Mouse (Mus musculus) stomach, embryonic 14.5 days (tissue): Measurements from ENCODE around the gene Mrrf. TPM values are rescaled to one million over a fixed set of nuclear protein-coding genes. Genes with fewer than 3 reads are reported as not detected.
"Not testable (repeated sequence)": the region's sequence is repeated elsewhere in the genome, so short reads cannot be mapped to it uniquely, and the experiment has no call there.

Experiments
- ATAC-seq: fragments of 200-750 bp; cut with Nextera tagmentation; 2 replicates; pipeline ENCODE4 v1.8.0; 2017; ENCODE audit warnings: low read depth, moderate TSS enrichment; ENCODE audit not compliant: insufficient number of reproducible peaks, insufficient read depth, low FRiP score
- H3K27ac ChIP-seq: fragments of 300-500 bp; sonication (generic); 2 replicates; pipeline ENCODE4 v1.5.1; 2014; ENCODE audit warnings: mild to moderate bottlenecking, low read length, moderate library complexity, mixed read lengths
- H3K27me3 ChIP-seq: fragments of 300-500 bp; sonication (generic); 2 replicates; pipeline ENCODE4 v1.6.1; 2014; ENCODE audit warnings: low read length, control low read depth, mixed read lengths; ENCODE audit not compliant: control insufficient read depth, insufficient read depth
- H3K36me3 ChIP-seq: fragments of 300-500 bp; sonication (generic); 2 replicates; pipeline ENCODE4 v1.6.1; 2014; ENCODE audit warnings: mild to moderate bottlenecking, control low read depth, low read length, moderate library complexity, mixed read lengths; ENCODE audit not compliant: control insufficient read depth, insufficient read depth
- H3K4me1 ChIP-seq: fragments of 300-500 bp; sonication (generic); 2 replicates; pipeline ENCODE4 v1.6.1; 2014; ENCODE audit warnings: low read length, control low read depth, mixed read lengths; ENCODE audit not compliant: control insufficient read depth, insufficient read depth
- H3K4me2 ChIP-seq: fragments of 300-500 bp; sonication (generic); replicated peaks from 2 replicates; pipeline ENCODE4 v1.6.1; 2014; ENCODE audit warnings: low read depth, low read length, control low read depth
- H3K4me3 ChIP-seq: fragments of 300-500 bp; sonication (generic); 2 replicates; pipeline ENCODE4 v1.5.1; 2014; ENCODE audit warnings: low read depth, low read length, control low read depth
- H3K9ac ChIP-seq: fragments of 300-500 bp; sonication (generic); replicated peaks from 2 replicates; pipeline ENCODE4 v1.6.1; 2014; ENCODE audit warnings: low read depth, mild to moderate bottlenecking, control low read depth, low read length, moderate library complexity, mixed read lengths
- H3K9me3 ChIP-seq: fragments of 300-500 bp; sonication (generic); 2 replicates; pipeline ENCODE4 v1.6.1; 2016; ENCODE audit warnings: low read depth, low read length, control low read depth; ENCODE audit not compliant: control insufficient read depth
- WGBS: fragments of 180-500 bp; shearing (Covaris S2); extraction: QIAGEN DNeasy Blood & Tissue Kit; methylation state at CpG from one replicate; pipeline ENCODE4 v1.1.7; 2014; 5-methylcytosine and 5-hydroxymethylcytosine counted together
- polyA plus RNA-seq: library from polyadenylated mRNA; unstranded; fragments of >200 nt; fragmentation: Nextera tagmentation; extraction: Ambion mirVana; gene quantifications from 2 replicates; pipeline ENCODE4 v1.2.1, GENCODE M21; 2014

The Mrrf gene
- polyA plus RNA-seq, 1 experiment from 2014 or later = 33.8 TPM

DNA sequence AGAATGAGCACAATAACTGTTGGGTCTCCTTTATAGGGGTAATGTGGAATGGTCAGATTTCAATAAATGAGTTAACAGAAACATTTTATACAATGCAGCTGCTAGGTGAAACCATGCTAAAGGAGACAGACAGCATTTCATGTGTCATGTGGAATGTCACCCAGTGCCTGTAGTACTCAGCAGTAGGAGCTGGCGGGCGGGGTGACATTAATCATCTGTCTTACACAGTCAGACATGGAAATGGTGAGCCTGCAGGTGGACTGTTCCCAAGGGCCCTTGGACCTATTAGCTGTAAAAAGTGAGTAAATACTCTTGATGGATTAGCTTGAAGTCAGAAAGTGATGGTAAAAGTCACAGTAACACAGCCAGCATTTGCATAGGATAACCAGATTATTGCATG, 48.0 kb downstream of the Mrrf start:
- H3K36me3 ChIP-seq = peaks cover 5% of the 10 kb centered on the region; the same call in 1 of the 2 replicates
- H3K4me2 ChIP-seq = no peak overlapping the region
- H3K9me3 ChIP-seq = no peaks in the 10 kb centered on the region
- peak overlapping the region; percentile 86; the same call in 1 of the 2 replicates for H3K27ac ChIP-seq
- H3K9ac ChIP-seq = no peak overlapping the region
- peaks cover 3% of the 10 kb centered on the region; the same call in 1 of the 2 replicates for H3K4me1 ChIP-seq
- no peaks in the 10 kb centered on the region for H3K27me3 ChIP-seq
- ATAC-seq = no peak
- 93% methylated on average over 2 of the region's 2 CpGs for WGBS
- no peak overlapping the region for H3K4me3 ChIP-seq

DNA sequence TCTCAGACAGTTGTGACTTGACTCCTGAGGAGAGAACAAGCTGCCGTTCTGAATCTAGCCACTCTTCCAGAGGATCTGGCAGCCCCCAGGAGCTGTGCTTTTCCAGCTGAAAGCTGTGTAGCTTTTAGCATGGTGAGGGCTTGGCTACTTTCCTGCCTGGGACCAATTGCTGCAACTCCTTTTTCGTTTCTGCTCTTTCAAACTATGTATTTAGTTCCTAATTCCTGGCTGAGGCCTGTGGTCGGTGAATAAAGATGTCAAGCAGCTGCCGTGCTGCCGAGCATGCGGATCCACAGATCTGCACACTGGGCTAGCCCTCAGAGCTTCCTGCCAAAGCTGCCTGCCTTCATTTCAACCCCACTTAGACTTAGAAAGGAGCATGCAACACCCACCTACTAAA, 48.7 kb downstream of the Mrrf start:
- 27% methylated on average over 6 of the region's 6 CpGs for WGBS
- no peaks in the 10 kb centered on the region for H3K27me3 ChIP-seq
- H3K4me3 ChIP-seq = no peak overlapping the region
- peak overlapping the region; percentile 86 for H3K27ac ChIP-seq
- H3K4me1 ChIP-seq = peaks cover 3% of the 10 kb centered on the region; the same call in 1 of the 2 replicates
- H3K9ac ChIP-seq = no peak overlapping the region
- no peak; the same call in 1 of the 2 replicates for ATAC-seq
- H3K36me3 ChIP-seq = peaks cover 3% of the 10 kb centered on the region; the same call in 1 of the 2 replicates
- no peak overlapping the region for H3K4me2 ChIP-seq
- H3K9me3 ChIP-seq = no peaks in the 10 kb centered on the region

DNA sequence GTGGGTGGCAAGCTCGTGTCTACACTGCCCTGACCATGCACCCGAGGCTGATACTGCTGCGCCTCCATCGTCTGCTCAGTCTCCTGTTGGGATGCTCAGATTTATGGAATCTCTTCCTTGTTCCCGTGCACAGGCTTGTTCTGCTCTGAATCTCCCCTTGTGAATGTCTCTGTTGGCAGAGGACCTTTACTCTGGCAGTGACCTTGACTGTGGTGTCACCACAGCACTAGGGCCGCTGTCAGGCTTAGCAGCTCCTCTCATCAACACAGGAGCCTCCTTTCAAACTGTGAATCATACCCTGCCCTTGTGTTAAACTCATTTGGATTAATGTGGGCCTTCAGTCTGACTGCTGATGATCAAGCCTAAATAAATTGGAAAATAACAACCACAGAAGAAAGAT, 53.0 kb downstream of the Mrrf start:
- not testable (repeated sequence) for ATAC-seq, H3K4me3 ChIP-seq, H3K9me3 ChIP-seq, H3K4me2 ChIP-seq, H3K36me3 ChIP-seq, H3K9ac ChIP-seq, H3K27me3 ChIP-seq, H3K27ac ChIP-seq
- peaks cover 10% of the 10 kb centered on the region; the same call in 1 of the 2 replicates for H3K4me1 ChIP-seq
- WGBS = 84% methylated on average over 6 of the region's 6 CpGs

DNA sequence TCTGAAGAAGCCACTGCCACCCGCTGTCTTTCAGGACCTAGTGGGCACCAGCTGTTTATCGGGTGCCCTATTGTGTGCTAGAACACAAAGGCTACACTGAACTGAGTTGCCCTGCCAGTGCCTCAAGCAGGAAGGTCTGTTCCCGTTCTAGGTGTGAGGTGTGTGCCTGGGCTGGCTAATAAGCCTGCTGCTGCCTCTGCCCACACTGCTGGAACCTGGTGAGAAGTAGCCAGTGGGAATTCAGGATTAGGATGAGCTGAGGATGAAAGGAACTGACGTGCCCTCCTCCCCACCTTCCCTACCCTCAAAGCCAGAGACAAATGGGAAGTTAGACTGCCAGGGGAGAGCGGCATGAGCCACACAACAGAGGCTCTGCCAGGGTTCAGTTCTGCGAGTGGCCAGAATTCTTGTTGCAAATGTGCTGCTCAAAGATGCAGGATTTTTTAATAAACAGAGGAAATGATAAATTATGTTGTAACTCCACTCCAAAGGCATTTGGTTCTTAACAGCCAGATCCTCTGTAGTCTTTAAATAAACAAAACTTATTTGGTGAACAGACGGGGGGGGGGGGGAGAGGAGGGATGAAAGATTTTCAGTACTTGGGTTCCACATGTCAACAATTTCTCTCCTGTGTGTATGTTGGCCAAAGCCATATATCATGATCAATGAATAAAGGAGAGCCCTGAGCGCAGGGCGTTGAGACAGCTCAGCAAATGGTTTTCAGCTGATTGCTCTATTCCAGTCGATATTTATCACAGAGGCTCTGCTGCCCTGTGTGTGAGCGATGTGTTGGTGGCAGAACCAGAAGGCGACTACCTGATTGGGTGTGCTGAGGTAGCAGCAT, 55.1 kb downstream of the Mrrf start:
- H3K9ac ChIP-seq = no peak overlapping the region

DNA sequence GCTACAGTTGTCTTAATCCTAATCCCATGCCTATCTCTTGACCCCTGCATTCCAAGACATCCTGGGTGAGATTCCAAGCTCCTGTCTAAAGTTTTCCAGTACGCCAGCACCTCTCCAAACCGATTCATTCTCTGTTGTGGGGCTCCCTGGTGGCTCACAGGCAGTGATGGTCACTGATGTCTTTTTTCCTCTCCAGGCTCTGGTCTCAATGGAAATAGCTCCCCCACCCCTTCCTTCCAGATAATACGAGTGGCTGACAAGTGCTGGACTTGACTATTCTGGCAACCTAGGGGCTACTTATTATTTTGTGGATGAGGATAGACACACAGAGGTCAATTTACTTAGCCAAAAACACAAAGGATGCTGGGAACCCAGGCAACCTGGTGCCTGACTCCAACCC, 60.8 kb downstream of the Mrrf start:
- Histone ChIP-seq H3K9me3 (no peaks in the 10 kb centered on the region), H3K4me1 (peaks cover 9% of the 10 kb centered on the region; the same call in 1 of the 2 replicates), H3K36me3 (no peaks in the 10 kb centered on the region), H3K27ac (no peak overlapping the region), H3K9ac (no peak overlapping the region), H3K4me3 (no peak overlapping the region), H3K4me2 (no peak overlapping the region), H3K27me3 (peaks cover 16% of the 10 kb centered on the region; the same call in 1 of the 2 replicates)
- 65% methylated on average over 3 of the region's 3 CpGs for WGBS
- ATAC-seq = no peak

More for the DNA sequence above, 55.1 kb downstream of the Mrrf start:
- Histone ChIP-seq H3K27me3 (no peaks in the 10 kb centered on the region), H3K9me3 (no peaks in the 10 kb centered on the region), H3K4me2 (no peak overlapping the region), H3K27ac (no peak overlapping the region), H3K4me3 (no peak overlapping the region), H3K36me3 (no peaks in the 10 kb centered on the region), H3K4me1 (peaks cover 8% of the 10 kb centered on the region; the same call in 1 of the 2 replicates)
- peak; percentile 33; the same call in 1 of the 2 replicates for ATAC-seq
- 19% methylated on average over 12 of the region's 12 CpGs for WGBS

DNA sequence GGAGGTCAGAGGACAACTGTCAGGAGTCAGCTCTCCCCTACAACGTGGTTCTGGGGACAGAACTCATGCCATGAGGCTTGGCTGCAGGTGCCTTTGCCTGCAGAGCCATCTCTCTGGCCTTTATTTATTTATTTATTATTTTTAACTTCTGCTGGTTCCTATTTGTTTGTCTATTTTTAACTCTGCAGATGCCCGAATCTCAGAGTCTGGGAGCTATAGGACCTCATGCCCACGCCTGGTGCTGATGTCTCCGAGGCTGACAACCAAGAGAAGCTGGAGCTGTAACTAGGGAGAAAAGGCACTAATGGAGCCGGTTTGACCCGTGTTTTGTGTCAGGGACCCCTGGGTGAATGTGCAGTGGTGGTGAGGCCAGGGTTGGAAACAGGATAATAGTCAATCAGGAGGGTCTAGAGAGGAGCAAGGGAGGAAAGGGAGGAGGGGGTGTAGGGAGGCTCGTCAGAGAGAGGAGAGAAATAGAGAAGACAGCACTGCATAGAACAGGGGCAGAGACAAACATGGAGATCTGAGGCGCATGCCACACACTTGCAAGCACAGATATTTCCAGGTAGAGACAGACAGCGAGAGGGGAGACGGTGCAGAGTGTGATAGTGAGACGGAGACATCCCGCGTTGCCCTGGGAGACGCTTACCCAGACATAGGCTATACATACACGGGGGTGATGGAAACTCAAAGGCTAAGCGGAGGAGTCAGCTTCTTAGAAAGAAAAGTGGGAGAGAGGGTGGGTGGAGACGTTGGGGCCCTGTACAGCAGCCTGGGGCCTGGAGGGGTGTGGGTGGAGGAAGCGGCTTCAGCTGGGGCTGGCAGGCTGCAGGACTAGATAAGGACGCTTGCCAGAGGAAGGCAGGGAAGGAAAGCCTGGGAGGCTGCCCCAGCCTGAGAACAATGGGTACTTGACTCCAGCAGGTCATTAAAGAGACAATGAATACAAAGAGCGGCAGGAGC, 62.0 kb downstream of the Mrrf start:
- 23% methylated on average over 20 of the region's 20 CpGs for WGBS
- no peak overlapping the region for H3K4me3 ChIP-seq
- no peak overlapping the region for H3K27ac ChIP-seq
- H3K4me2 ChIP-seq = no peak overlapping the region
- no peaks in the 10 kb centered on the region for H3K9me3 ChIP-seq
- peaks cover 25% of the 10 kb centered on the region; the same call in 1 of the 2 replicates for H3K27me3 ChIP-seq
- H3K9ac ChIP-seq = no peak overlapping the region
- peak; percentile 88; the same call in 1 of the 2 replicates for ATAC-seq
- H3K4me1 ChIP-seq = peaks cover 16% of the 10 kb centered on the region; the same call in 1 of the 2 replicates
- no peaks in the 10 kb centered on the region for H3K36me3 ChIP-seq

DNA sequence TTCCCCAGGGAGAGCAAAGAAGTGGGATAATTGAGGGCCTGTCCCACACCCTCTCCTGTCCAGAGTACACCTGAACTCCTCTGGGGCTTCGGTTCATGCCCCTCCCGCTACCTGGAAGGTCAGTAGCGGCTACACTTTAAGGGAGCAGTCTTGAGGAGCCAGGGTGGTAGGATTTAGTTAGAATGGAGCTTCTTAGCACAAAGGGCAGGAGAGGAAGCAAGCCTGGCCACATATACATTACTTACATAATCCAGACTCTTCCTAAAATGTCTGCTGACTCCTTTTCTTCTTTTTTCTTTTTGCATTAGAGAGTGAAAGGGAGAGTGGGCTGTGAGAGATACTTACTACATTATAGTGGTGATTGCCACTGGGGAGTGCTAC, 62.7 kb downstream of the Mrrf start:
- Histone ChIP-seq H3K27me3 (peaks cover 25% of the 10 kb centered on the region), H3K4me2 (no peak overlapping the region), H3K36me3 (no peaks in the 10 kb centered on the region), H3K9ac (no peak overlapping the region), H3K9me3 (no peaks in the 10 kb centered on the region), H3K27ac (no peak overlapping the region), H3K4me3 (no peak overlapping the region), H3K4me1 (peaks cover 19% of the 10 kb centered on the region; the same call in 1 of the 2 replicates)
- WGBS = 19% methylated on average over 3 of the region's 3 CpGs
- ATAC-seq = no peak

DNA sequence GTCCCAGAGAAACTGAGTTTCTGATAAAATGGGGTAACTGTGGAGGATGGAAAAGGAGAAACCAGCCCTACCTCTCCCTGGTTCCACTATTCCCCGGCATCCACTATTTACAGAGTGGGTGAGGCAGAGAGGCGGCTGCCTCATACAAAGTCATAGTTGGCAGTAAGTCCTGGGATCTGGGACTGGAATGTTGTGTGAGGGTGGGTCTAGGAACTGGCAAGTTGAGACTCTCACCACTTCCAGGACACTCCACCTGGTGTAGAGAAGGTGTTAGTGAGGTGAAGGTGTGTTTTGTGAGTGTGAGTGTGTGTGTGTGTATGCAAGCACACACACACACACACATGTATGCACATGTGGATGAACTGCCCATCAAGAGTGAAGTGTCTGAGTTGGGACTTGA, 64.6 kb downstream of the Mrrf start:
- peaks cover 35% of the 10 kb centered on the region for H3K27me3 ChIP-seq
- H3K27ac ChIP-seq = no peak overlapping the region

More for the DNA sequence above, 64.6 kb downstream of the Mrrf start:
- H3K9me3 ChIP-seq = no peaks in the 10 kb centered on the region
- H3K4me2 ChIP-seq = no peak overlapping the region
- no peak overlapping the region for H3K9ac ChIP-seq
- no peaks in the 10 kb centered on the region for H3K36me3 ChIP-seq
- ATAC-seq = 0 out of 2 replicates have a peak, but pooled peaks have one; percentile 50
- H3K4me3 ChIP-seq = no peak overlapping the region
- H3K4me1 ChIP-seq = peaks cover 19% of the 10 kb centered on the region; the same call in 1 of the 2 replicates
- WGBS = 50% methylated on average over 2 of the region's 2 CpGs
